Comparison of ENCODE assay signal across 17 mouse cellular contexts in genomic region chr14:98833230-98833999, GRCm38 (mm10).
DNase-seq lines count a peak whose midpoint lies in the region; ATAC-seq lines count a peak whose summit lies in the region.
"Had no signal": no experiment of that assay in that cellular context is flagged by ENCODE, and none has a peak within 500 bp of the region (broad histone marks: within the 10 kb centered on the region; RNA-seq: fewer than 3 reads in every experiment).

No protein-coding gene starts in this region.

- no peaks in the 10 kb centered on the region for H3K27me3 ChIP-seq in forebrain, embryonic 11.5 days (ENCODE audit: control insufficient read depth, insufficient read depth, low read length)
- no peaks in the 10 kb centered on the region for H3K27me3 ChIP-seq in forebrain, embryonic 10.5 days (ENCODE audit: poor library complexity, severe bottlenecking)
- no peaks in the 10 kb centered on the region for H3K27me3 ChIP-seq in hindbrain, embryonic 13.5 days
- no peaks in the 10 kb centered on the region for H3K27me3 ChIP-seq in neural tube, embryonic 13.5 days
- H3K27me3 ChIP-seq in intestine, embryonic 15.5 days (replicated peaks): no peaks in the 10 kb centered on the region
- H3K27me3 ChIP-seq: lung, embryonic 15.5 days had no signal

- no peaks in the 10 kb centered on the region for H3K9me3 ChIP-seq in forebrain, embryonic 11.5 days (ENCODE audit: control insufficient read depth, low read length)
- no peaks in the 10 kb centered on the region for H3K9me3 ChIP-seq in forebrain, embryonic 10.5 days
- H3K9me3 ChIP-seq in hindbrain, embryonic 13.5 days: no peaks in the 10 kb centered on the region
- no peaks in the 10 kb centered on the region for H3K9me3 ChIP-seq in neural tube, embryonic 13.5 days
- H3K9me3 ChIP-seq in intestine, embryonic 15.5 days: no peaks in the 10 kb centered on the region
- H3K9me3 ChIP-seq: lung, embryonic 15.5 days had no signal

- no peak for DNase-seq in forebrain, embryonic 11.5 days (ENCODE audit: low spot score)
- no peak for DNase-seq in forebrain, embryonic 10.5 days (ENCODE audit: extremely low spot score, low spot score)
- peak; percentile 4 for DNase-seq in embryo, embryonic 9.5 days (ENCODE audit: extremely low spot score)
- DNase-seq in gastrocnemius, postnatal 36 days: no peak
- DNase-seq: adrenal gland, adult 2 months; cerebellum, adult 9-11 months; gastrocnemius, adult 2 months; heart, postnatal 4 days; liver; right cerebral cortex, postnatal 14 days had no signal

- intact Hi-C loops in gastrocnemius, postnatal 36 days (cut with DNase I): no loop called here

- H3K9ac ChIP-seq in forebrain, embryonic 11.5 days (ENCODE audit: low read length): no peak overlapping the region
- no peak overlapping the region for H3K9ac ChIP-seq in hindbrain, embryonic 13.5 days
- H3K9ac ChIP-seq in neural tube, embryonic 13.5 days: no peak overlapping the region
- H3K9ac ChIP-seq in intestine, embryonic 15.5 days: no peak overlapping the region
- H3K9ac ChIP-seq: lung, embryonic 15.5 days had no signal

- H3K4me1 ChIP-seq in forebrain, embryonic 11.5 days (replicated peaks; ENCODE audit: control insufficient read depth, insufficient read depth, low read length): peaks cover 4% of the 10 kb centered on the region; the same call in 1 of the 2 replicates
- H3K4me1 ChIP-seq in forebrain, embryonic 10.5 days: peaks cover 41% of the 10 kb centered on the region
- peaks cover 17% of the 10 kb centered on the region for H3K4me1 ChIP-seq in hindbrain, embryonic 13.5 days (replicated peaks)
- H3K4me1 ChIP-seq in neural tube, embryonic 13.5 days (replicated peaks): peaks cover 28% of the 10 kb centered on the region
- H3K4me1 ChIP-seq in intestine, embryonic 15.5 days (replicated peaks): no peaks in the 10 kb centered on the region
- H3K4me1 ChIP-seq: lung, embryonic 15.5 days had no signal

- H3K36me3 ChIP-seq in forebrain, embryonic 11.5 days (ENCODE audit: control insufficient read depth, insufficient read depth, low read length): no peaks in the 10 kb centered on the region
- H3K36me3 ChIP-seq in forebrain, embryonic 10.5 days (replicated peaks): no peaks in the 10 kb centered on the region
- no peaks in the 10 kb centered on the region for H3K36me3 ChIP-seq in hindbrain, embryonic 13.5 days
- no peaks in the 10 kb centered on the region for H3K36me3 ChIP-seq in neural tube, embryonic 13.5 days
- no peaks in the 10 kb centered on the region for H3K36me3 ChIP-seq in intestine, embryonic 15.5 days
- H3K36me3 ChIP-seq: lung, embryonic 15.5 days had no signal

- ATAC-seq in forebrain, embryonic 11.5 days (replicated peaks; ENCODE audit: low FRiP score): peak; percentile 58
- peak; percentile 76 for ATAC-seq in hindbrain, embryonic 13.5 days (ENCODE audit: low FRiP score)
- ATAC-seq in neural tube, embryonic 13.5 days (ENCODE audit: low read depth): peak; percentile 71; the same call in 1 of the 2 replicates
- ATAC-seq in megakaryocyte-erythroid progenitor cell, adult 5-6 weeks (replicated peaks; ENCODE audit: low FRiP score, low TSS enrichment, poor library complexity, severe bottlenecking): no peak
- ATAC-seq in intestine, embryonic 15.5 days: no peak
- ATAC-seq: Patski had no signal

- 67% methylated on average over 13 of the region's 13 CpGs for WGBS in forebrain, embryonic 11.5 days
- 89% methylated on average over 13 of the region's 13 CpGs for WGBS in forebrain, embryonic 10.5 days
- WGBS in hindbrain, embryonic 13.5 days: 35% methylated on average over 13 of the region's 13 CpGs
- 24% methylated on average over 13 of the region's 13 CpGs for WGBS in neural tube, embryonic 13.5 days
- 73% methylated on average over 13 of the region's 13 CpGs for WGBS in intestine, embryonic 15.5 days

- H3K4me3 ChIP-seq in forebrain, embryonic 11.5 days (ENCODE audit: low read depth, low read length): no peak overlapping the region
- no peak overlapping the region for H3K4me3 ChIP-seq in forebrain, embryonic 10.5 days
- H3K4me3 ChIP-seq in hindbrain, embryonic 13.5 days: no peak overlapping the region
- no peak overlapping the region for H3K4me3 ChIP-seq in neural tube, embryonic 13.5 days
- H3K4me3 ChIP-seq in intestine, embryonic 15.5 days (replicated peaks): no peak overlapping the region
- H3K4me3 ChIP-seq: lung, embryonic 15.5 days had no signal

- H3K4me2 ChIP-seq in forebrain, embryonic 11.5 days (ENCODE audit: low read depth, low read length, severe bottlenecking): no peak overlapping the region
- H3K4me2 ChIP-seq in hindbrain, embryonic 13.5 days: peak overlapping the region; percentile 32; the same call in 1 of the 2 replicates
- H3K4me2 ChIP-seq in neural tube, embryonic 13.5 days: peak overlapping the region; percentile 35
- H3K4me2 ChIP-seq in intestine, embryonic 15.5 days (replicated peaks): no peak overlapping the region
- H3K4me2 ChIP-seq: heart, embryonic 11.5 days; lung, embryonic 15.5 days had no signal

- 0 out of 2 replicates have a peak overlapping the region, but pooled peaks have one; percentile 3 for H3K27ac ChIP-seq in forebrain, embryonic 11.5 days (ENCODE audit: low read depth, low read length)
- H3K27ac ChIP-seq in forebrain, embryonic 10.5 days: no peak overlapping the region
- peak overlapping the region; percentile 44; the same call in 1 of the 2 replicates for H3K27ac ChIP-seq in hindbrain, embryonic 13.5 days
- peak overlapping the region; percentile 4; the same call in 1 of the 2 replicates for H3K27ac ChIP-seq in neural tube, embryonic 13.5 days (replicated peaks)
- no peak overlapping the region for H3K27ac ChIP-seq in intestine, embryonic 15.5 days
- H3K27ac ChIP-seq: gastrocnemius, adult 2 months; lung, embryonic 15.5 days had no signal

Comparison
In these comparisons a context has a peak if more than half of its experiments do, and no peak if none do; other contexts are left out.
1. H3K27ac ChIP-seq: peak in forebrain, embryonic 11.5 days (single experiment), hindbrain, embryonic 13.5 days (single experiment) and neural tube, embryonic 13.5 days (single experiment); none in forebrain, embryonic 10.5 days (single experiment) and intestine, embryonic 15.5 days (single experiment).
2. ATAC-seq: peak in forebrain, embryonic 11.5 days (single experiment), hindbrain, embryonic 13.5 days (single experiment) and neural tube, embryonic 13.5 days (single experiment); none in megakaryocyte-erythroid progenitor cell, adult 5-6 weeks (single experiment) and intestine, embryonic 15.5 days (single experiment).
3. H3K4me2 ChIP-seq: peak in hindbrain, embryonic 13.5 days (single experiment) and neural tube, embryonic 13.5 days (single experiment); none in forebrain, embryonic 11.5 days (single experiment) and intestine, embryonic 15.5 days (single experiment).